Mouse (Mus musculus): Measurements from ENCODE around the gene Mlxipl.

DNA sequence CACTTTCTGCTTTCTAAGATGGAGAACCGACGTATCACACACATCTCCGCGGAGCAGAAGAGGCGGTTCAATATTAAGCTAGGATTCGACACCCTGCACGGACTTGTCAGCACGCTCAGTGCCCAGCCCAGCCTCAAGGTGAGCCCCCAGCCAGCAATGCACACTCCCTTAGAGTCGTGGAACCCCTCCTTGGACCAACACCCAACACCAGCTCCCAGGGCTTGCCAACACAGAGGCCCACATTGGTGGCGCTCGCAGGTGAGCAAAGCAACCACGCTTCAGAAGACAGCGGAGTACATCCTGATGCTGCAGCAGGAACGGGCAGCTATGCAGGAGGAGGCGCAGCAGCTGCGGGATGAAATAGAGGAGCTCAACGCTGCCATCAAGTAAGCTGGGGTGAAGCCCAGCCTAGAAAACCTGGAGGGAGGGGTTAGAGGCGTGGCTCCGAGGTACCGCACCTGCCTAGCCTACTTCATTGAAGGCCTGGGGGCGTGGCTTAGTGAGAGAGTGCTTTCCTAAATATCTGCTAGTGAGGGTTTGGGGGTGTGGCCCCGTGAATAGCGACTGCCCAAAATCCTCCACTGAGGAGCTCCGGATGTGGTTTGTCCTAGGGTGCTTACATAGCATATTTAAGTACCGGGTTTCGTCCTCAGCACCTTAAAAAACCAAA, 44.2 kb downstream of the Mlxipl start:
- TF ChIP-seq CTCF (IDR thresholded peaks at IDR 0.05 in 2 of 3, conservative IDR thresholded peaks at IDR 0.05 in 1 of 3; ENCODE audit: control insufficient read depth in 1 of 3, insufficient read depth in 1 of 3, low read depth in 2 of 3, low read length in 3 of 3, poor library complexity in 1 of 3, severe bottlenecking in 1 of 3): no peak
- no peak for TF ChIP-seq E2F4 (IDR thresholded peaks at IDR 0.05; ENCODE audit: borderline replicate concordance, low read depth, low read length)
- TF ChIP-seq POLR2A (IDR thresholded peaks at IDR 0.05; ENCODE audit: control insufficient read depth in 1 of 2, insufficient read depth in 1 of 2, low read depth in 1 of 2, low read length in 2 of 2, poor library complexity in 1 of 2): no peak
- no peak for TF ChIP-seq GATA1 (IDR thresholded peaks at IDR 0.05; ENCODE audit: low read depth, low read length)
- TF ChIP-seq USF1 (IDR thresholded peaks at IDR 0.05; ENCODE audit: low read depth, low read length): no peak
- TF ChIP-seq SMC3 (IDR thresholded peaks at IDR 0.05; ENCODE audit: low read depth, low read length): no peak
- no peak for TF ChIP-seq HCFC1 (IDR thresholded peaks at IDR 0.05; ENCODE audit: low read depth, low read length)
- TF ChIP-seq MYB (IDR thresholded peaks at IDR 0.05; ENCODE audit: low read depth, low read length): no peak
- no peak for TF ChIP-seq MAFK (IDR thresholded peaks at IDR 0.05; ENCODE audit: borderline replicate concordance, low read depth, low read length)
- no peak for TF ChIP-seq POLR2AphosphoS5 (IDR thresholded peaks at IDR 0.05; ENCODE audit: borderline replicate concordance, low read depth, low read length)
- TF ChIP-seq ZC3H11A (IDR thresholded peaks at IDR 0.05; ENCODE audit: low read depth, low read length): no peak
- no peak for TF ChIP-seq JUND (IDR thresholded peaks at IDR 0.05; ENCODE audit: low read depth, low read length)
- TF ChIP-seq ZKSCAN1 (IDR thresholded peaks at IDR 0.05; ENCODE audit: low read depth, low read length): no peak
